Mouse (Mus musculus) neutrophil, adult 5-6 weeks (primary cell): ENCODE measurements at regions not wholly inside any gene's neighbourhood (a gene's known extent, or its start where the extent isn't known, plus 50 kb on each side); places are given as distances from the start of the nearest gene placed in this dataset.

Experiments
- ATAC-seq: fragments of 151-379, 151-347 bp; 2 replicates; pipeline ENCODE4 v1.8.0; 2017; ENCODE audit warnings: mild to moderate bottlenecking, moderate TSS enrichment; ENCODE audit not compliant: insufficient number of reproducible peaks, poor library complexity, low FRiP score, severe bottlenecking; ENCODE audit errors: extremely low read depth

DNA sequence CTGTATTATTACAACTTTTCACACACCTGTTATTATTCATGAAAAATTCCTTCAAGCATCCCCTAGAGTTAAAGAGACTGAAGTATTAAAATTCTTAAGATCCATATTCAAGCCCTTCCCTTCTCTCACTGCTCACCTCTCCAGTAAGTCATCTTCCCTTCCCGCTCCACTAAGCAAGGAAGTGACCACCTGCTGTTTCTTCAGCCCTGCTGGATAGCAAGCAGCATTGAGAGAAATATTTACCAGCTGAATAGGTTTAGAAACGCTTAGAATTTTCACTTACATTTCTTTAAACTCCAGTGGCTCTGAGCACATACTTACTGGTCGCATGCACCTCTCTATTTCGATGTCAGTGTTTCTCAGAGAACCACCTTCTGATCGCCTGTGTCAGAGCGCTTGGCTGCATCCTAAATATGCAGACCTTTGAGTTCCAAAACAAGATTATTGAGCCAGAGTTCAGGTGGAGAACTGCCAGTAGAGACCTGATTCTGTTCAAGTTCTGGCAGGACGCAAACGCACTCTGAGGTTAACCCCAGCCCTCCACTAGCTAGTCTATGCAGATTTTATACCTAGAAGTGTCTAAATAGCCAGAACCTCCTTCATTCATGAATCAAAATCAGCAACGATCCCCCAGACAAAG, 314.9 kb downstream of the Mllt3 start:
- ATAC-seq, result no peak

DNA sequence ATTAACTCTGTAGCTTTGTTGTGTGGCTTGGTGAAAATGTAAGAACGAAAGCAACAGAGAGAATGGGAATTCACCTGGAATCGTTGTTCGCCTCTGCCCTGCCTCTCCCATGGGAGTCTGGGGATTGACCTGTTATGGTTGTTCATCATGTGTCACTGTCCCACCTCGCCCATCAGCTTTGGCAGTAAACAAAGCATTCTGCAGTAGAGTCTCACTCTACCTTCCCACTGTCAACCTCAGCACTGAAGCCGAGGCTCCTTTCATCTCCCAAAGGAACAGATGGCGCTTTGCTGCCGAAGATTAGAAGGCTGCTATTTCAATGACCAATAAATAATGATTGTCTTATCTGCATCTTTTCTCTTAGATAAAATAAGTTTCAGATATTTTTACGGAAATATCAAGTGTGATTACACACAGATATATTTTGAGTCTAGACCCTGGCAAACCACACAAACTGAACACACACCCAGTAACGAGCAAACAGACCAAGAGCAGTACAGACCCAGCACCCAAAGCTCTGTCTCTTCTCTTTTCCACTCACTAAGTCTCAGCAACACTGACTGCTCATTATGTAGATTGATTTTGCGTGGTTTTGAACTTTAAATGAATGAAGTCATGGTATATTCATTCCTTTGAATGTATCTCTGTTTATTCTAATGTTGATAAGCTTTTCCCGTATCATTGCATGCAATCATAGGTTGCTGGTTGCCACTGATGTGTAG, 317.8 kb downstream of the Mllt3 start:
- ATAC-seq, result no peak

DNA sequence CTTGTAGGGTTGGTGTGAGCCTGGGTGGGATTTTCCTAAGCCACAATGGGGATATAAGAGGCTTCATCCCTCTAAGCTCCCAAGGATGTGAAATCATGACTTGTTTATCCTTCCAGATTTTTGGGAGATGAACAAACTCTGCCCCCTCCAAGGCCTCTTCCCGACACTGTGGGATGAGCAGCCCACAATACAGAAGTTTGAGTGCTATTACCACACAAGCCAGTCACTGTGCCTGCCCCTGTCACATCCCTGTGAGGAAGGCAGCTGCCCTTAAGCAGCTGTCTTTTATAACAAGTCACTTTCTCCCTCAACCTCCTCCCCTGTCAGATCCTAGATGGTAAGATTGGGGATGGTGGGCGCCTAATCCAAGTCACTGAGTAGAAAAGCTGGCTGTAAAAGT, 320.5 kb downstream of the Mllt3 start:
- ATAC-seq, result no peak

- ATAC-seq, result no peak
These were observed 320.9 kb downstream of the Mllt3 start for GRCm38 (mm10) chr4:87712286-87712685.

- no peak for ATAC-seq
These were observed 321.9 kb downstream of the Mllt3 start for GRCm38 (mm10) chr4:87711185-87711827.

GRCm38 (mm10) chr4:87708981-87709645, 324.1 kb downstream of the Mllt3 start:
- no peak for ATAC-seq

DNA sequence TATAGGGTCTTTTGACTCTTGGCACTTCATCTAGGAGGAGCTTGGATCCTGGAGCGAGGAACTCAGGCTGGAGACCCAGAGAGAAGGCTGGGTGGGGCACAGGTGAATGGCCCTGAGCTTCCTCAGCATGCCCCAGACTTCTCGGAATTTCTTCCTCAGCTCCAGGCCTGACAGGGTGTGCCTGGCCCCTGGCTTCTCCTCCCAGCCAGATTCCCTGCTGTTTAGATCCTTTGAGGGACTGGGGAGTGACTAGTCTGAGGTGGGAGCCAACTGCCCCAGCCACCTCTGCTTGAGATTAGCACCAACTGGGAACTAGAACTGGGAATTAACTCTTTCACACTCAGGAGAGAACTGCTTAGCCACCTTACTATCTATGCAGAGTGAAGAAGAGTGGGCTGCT, 325.8 kb downstream of the Mllt3 start:
- no peak for ATAC-seq

- no peak for ATAC-seq
These were observed 330.3 kb downstream of the Mllt3 start for GRCm38 (mm10) chr4:87702834-87703233.

DNA sequence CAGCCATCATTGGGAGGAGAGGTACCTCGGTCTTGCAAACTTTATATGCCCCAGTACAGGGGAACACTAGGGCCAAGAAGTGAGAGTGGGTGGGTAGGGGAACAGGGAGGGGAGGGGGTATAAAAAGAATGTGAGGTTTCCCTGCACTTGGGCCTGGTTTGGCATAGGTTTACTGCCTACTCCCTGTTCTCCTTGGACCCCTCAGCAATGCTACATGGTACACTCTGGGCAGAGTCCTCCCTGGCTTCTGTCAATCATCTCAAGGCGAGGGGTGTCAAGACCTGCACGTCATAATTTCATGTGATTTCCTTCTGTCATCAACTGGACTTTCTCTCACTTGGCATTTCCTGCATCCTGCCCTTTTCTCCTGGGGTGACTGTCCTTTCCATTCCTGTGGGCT, 330.9 kb downstream of the Mllt3 start:
- no peak for ATAC-seq

DNA sequence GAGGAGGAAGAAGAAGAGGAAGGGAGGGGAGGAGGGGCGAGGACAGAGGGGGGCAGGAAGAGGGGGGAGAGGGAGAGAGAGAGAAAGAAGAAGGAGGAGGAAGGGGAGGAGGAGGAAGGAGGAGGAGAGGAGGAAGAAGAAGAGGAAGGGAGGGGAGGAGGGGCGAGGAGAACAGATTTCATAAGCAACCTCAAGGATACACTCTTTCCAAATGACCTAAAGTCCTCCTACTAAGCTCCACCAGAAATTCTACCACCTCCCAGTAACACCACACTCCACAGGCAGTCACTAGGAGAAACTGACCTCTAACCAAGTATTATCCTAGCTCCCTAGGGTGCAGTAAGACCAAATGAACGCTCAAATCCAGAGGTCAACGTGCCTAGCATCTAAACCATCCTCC, 332.1 kb downstream of the Mllt3 start:
- ATAC-seq, result no peak

DNA sequence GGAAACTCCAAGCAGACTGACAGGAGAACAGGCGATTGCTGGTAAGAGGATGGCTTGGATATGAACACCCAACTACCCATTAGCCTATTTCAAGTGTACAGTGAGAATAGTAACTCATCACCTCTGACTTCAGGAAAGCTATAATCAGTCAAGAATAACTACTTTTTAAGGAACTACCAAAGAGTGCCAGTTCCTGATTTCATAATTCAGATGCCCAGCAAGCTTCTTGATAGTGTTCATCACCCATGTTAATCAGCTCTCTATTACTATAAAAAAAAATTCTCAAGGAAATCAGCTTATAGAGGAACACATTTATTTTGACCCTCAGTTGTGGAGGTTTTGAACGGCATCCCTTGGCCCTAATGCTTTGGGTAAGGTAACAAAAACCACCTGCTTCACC, 332.7 kb downstream of the Mllt3 start:
- ATAC-seq, result no peak

DNA sequence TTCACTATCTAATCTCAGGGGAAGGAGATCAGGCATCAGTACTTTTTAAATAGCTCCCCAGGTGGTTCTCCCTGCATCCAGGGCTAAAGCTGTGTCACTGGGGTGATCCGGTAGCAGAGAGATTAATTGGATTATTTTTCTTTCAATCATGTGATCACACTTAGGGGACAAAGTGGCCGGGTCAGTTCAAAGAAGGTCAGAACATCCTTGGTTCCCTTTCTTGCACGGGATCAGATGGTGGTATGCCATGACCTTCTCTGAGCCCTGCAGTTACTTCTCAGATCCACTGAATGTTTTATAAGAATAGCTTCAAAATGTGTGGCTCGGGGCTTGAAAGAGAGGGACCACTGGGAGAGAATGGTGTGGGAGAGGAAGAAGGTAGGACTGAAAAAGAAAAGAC, 333.6 kb downstream of the Mllt3 start:
- no peak for ATAC-seq

- ATAC-seq, result no peak
These were observed 334.4 kb downstream of the Mllt3 start for GRCm38 (mm10) chr4:87698750-87699149.

DNA sequence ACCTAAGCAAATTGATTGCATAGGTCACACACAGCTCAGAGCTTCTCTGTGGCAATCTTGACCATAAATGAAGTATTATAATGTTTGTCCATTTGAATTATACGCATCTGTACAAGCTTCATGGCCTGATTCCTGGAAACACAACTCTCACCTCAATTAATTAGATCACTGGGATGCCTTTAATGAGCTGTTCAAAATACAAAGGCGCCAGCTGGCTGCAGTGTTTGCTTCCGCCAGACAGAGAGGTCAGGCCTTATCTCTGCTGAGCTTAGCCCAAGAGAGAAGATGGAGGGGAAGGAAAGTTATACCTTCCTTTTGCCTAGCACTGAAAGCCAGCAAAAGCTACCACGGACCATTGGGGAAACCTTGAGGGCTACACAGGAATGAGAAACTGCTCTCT, 336.2 kb downstream of the Mllt3 start:
- ATAC-seq, result no peak

DNA sequence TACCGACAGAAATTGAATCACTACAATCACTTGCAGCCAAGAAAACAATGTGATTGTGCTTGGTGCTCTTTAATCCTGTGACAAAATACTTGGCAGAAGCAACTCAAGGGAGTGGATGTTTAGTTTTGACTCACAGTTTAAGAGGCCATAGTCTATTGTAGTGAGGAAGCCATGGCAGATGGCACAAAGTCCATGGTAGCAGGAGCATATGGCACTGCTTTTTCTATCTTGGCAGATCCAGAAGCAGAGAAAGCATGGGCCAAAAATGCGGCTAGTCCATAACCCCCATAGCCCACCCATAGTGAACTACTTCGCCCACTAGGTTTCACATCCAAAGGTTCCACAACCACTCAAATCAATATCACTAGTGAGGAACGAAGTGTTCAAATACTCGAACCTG, 337.4 kb downstream of the Mllt3 start:
- no peak for ATAC-seq

DNA sequence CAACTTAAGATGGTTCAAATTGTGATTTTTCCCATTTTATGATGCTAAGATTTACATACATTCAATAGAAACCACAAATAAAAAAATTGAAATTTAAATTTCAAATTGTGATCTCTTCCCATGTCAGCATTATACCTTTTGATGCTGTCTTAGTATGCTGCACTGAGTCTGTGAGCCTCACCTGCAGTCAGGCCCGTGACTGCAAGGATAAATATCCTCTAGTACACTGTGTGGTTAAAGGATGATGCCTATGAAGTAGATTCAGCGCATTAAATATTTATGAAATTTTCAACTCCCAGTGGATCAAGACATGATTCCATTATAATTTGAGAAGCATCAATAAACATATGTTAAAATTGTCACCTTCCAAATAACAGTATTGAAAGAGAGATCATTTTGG, 340.4 kb downstream of the Mllt3 start:
- ATAC-seq, result no peak

- ATAC-seq, result no peak
These were observed 348.2 kb downstream of the Mllt3 start for GRCm38 (mm10) chr4:87684952-87685351.

- ATAC-seq, result peak; percentile 84
These were observed 350.4 kb downstream of the Mllt3 start for GRCm38 (mm10) chr4:87682783-87683182.

DNA sequence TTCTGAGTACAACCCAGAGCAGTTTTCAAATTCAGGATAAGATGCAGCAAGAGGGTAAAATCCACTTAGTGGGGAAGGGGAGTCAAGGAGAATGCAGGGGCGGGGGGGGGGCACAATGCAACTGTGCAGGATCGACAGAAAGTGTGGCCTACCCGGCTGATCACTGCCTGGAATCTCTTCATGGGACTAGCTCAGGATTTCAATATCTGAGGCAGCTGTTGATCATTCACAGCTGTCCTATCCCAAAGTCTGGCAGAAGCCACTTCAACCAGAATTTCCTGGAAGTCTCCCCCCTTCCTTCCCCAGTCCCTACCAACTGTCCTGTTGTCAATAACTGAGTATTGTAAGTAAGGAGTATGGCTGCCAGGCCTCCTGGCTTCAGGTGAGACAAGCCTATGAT, 362.1 kb downstream of the Mllt3 start:
- no peak for ATAC-seq

GRCm38 (mm10) chr4:87670167-87670566, 363.0 kb downstream of the Mllt3 start:
- ATAC-seq, result no peak
